Mouse (Mus musculus) small intestine, adult 2 months (tissue): ENCODE results near the gene Eef1e1.

ENCODE experiments used
- CTCF ChIP-seq: fragments of 200-500 bp; IDR thresholded peaks from 2 replicates; pipeline ENCODE4 v1.5.1; 2012; ENCODE audit warnings: low read depth, mild to moderate bottlenecking, control low read depth, inconsistent platforms, low read length, moderate library complexity, mixed read lengths; ENCODE audit not compliant: insufficient replicate concordance, insufficient read length; ENCODE audit errors: extremely low read depth
- POLR2A ChIP-seq: fragments of 200-500 bp; IDR thresholded peaks from 2 replicates; pipeline ENCODE4 v1.6.1; 2012; ENCODE audit warnings: low read depth, mild to moderate bottlenecking, control low read depth, inconsistent platforms, low read length, moderate library complexity

- TF ChIP-seq CTCF (peak; percentile 74), POLR2A (no peak)
Measured at GRCm38 (mm10) chr13:38668514-38668913, 9.7 kb upstream of the Eef1e1 start.
